Mouse (Mus musculus): ENCODE data around the gene Cic. TPM values are rescaled to one million over a fixed set of nuclear protein-coding genes. Genes with fewer than 3 reads are reported as not detected.

The Cic gene
- 37.4 and 38.7 TPM in 2 replicates for polyA plus RNA-seq (2014; fragmentation: Nextera tagmentation; extraction: Ambion mirVana)

DNA sequence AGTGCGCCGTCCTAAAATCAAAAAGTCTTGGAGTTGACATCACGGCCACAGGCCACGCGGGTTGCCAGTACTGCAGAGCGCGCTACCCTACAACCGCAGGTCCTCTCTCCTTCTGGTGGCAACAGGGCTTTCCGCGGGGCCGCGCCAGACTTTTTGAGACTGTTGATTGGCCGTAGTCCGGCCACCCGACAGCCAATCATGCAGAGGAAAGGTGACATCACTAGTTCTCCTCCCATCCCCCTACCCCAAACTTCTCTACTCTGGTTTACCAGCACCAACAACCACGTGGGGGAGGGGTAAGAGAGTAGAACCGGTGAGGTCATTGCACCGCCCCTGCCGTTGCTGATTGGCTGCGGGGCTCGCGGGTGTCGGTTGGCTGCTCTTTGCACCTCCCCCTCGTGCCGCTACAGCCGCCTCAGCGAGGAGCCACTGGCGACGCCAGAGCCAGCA lies at the start of gene Cic:
TSS of gene Cic (plus strand) at position 404 of the 450 bp plus-strand sequence.
- Histone ChIP-seq H3K9me3 (replicated peaks; ENCODE audit: control insufficient read depth, low read length) (no peaks in the 10 kb centered on the region), H3K4me1 (ENCODE audit: control insufficient read depth, insufficient read depth, low read length) (peaks cover 14% of the 10 kb centered on the region), H3K4me3 (ENCODE audit: low read depth, low read length) (peak within 1 kb of the TSS; percentile 73), H3K27me3 (replicated peaks; ENCODE audit: control insufficient read depth, insufficient read depth, low read length) (no peaks in the 10 kb centered on the region), H3K4me2 (ENCODE audit: low read length) (peak within 1 kb of the TSS; percentile 80), H3K36me3 (ENCODE audit: control insufficient read depth, insufficient read depth, low read length) (peaks cover 16% of the 10 kb centered on the region), H3K27ac (ENCODE audit: low read depth, low read length) (peak within 1 kb of the TSS; percentile 84), H3K9ac (ENCODE audit: low read length) (peak within 1 kb of the TSS; percentile 81)
- WGBS = under 1% methylated on average over 29 of the region's 29 CpGs
- peak; percentile 85 for ATAC-seq
- DNase-seq (ENCODE audit: low spot score) = peak; percentile 100

DNA sequence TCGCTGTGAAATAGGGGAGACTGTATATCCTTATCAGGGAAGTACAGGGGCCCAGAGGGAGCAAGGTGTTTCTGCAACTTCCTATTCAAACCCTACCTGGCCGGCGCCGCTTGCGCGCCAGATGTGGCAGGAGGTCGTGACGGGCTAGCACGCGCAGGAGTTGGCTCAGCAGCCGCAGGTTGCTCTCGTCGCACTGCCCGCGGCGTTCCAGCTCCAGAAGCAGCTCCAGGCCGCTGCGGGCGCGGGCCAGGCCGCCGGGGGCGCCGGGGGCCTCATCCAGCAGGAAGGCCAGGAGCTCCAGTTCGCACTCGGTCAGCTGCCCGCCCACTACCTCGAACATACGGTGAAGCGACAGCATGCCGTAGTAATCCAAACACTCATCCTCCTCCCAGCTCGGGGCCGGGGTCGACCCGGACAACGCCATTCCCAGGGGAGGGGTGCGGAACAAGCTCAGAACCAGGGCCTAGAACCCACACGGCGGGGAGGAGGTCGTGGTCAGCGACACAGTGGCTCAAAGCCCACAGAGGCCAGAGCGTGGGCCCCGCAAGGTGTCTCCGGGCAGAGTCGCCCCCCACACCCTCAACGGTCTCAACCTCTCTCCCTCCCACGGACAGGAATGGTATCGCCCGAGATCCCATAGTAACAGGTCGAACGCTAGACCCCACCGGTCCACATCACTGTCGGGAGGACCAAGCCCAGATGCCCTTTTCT lies 48.6 kb upstream of the Cic start:
- peak; percentile 4 for ATAC-seq

DNA sequence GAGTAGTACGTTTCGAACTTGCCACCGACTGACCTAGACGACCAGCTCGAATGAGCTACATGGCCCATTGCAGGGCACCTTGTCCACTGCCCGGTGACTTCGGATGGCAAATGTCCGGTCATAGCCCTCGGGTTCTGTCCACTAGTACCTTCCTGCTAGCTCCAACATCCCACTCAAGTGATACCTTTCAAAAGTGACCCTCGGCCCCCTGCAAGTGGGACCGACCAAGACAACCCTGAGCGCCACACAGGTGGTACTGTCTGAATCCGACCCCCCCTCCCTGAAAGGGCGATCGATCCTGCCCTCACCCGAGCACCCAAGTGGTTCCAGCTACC lies 48.1 kb upstream of the Cic start:
- WGBS = under 1% methylated on average over 16 of the region's 16 CpGs
- no peaks in the 10 kb centered on the region for H3K9me3 ChIP-seq (replicated peaks; ENCODE audit: control insufficient read depth, low read length)
- H3K4me2 ChIP-seq (ENCODE audit: low read length) = peak overlapping the region; percentile 97
- H3K36me3 ChIP-seq (ENCODE audit: control insufficient read depth, insufficient read depth, low read length) = peaks cover 18% of the 10 kb centered on the region
- no peaks in the 10 kb centered on the region for H3K27me3 ChIP-seq (replicated peaks; ENCODE audit: control insufficient read depth, insufficient read depth, low read length)
- H3K27ac ChIP-seq (ENCODE audit: low read depth, low read length) = peak overlapping the region; percentile 75; the same call in 1 of the 2 replicates
- H3K4me3 ChIP-seq (ENCODE audit: low read depth, low read length) = peak overlapping the region; percentile 64
- no peak for DNase-seq (ENCODE audit: low spot score)
- peak; percentile 19 for ATAC-seq
- peaks cover 22% of the 10 kb centered on the region for H3K4me1 ChIP-seq (ENCODE audit: control insufficient read depth, insufficient read depth, low read length)
- H3K9ac ChIP-seq (ENCODE audit: low read length) = peak overlapping the region; percentile 83

More for the DNA sequence above, 48.6 kb upstream of the Cic start:
- H3K9ac ChIP-seq (ENCODE audit: low read length) = peak overlapping the region; percentile 83
- peak overlapping the region; percentile 64 for H3K4me3 ChIP-seq (ENCODE audit: low read depth, low read length)
- H3K36me3 ChIP-seq (ENCODE audit: control insufficient read depth, insufficient read depth, low read length) = peaks cover 14% of the 10 kb centered on the region
- no peaks in the 10 kb centered on the region for H3K9me3 ChIP-seq (replicated peaks; ENCODE audit: control insufficient read depth, low read length)
- H3K27ac ChIP-seq (ENCODE audit: low read depth, low read length) = peak overlapping the region; percentile 75; the same call in 1 of the 2 replicates
- no peaks in the 10 kb centered on the region for H3K27me3 ChIP-seq (replicated peaks; ENCODE audit: control insufficient read depth, insufficient read depth, low read length)
- DNase-seq (ENCODE audit: low spot score) = peak; percentile 68
- under 1% methylated on average over 53 of the region's 53 CpGs for WGBS
- H3K4me2 ChIP-seq (ENCODE audit: low read length) = peak overlapping the region; percentile 97
- H3K4me1 ChIP-seq (ENCODE audit: control insufficient read depth, insufficient read depth, low read length) = peaks cover 22% of the 10 kb centered on the region

DNA sequence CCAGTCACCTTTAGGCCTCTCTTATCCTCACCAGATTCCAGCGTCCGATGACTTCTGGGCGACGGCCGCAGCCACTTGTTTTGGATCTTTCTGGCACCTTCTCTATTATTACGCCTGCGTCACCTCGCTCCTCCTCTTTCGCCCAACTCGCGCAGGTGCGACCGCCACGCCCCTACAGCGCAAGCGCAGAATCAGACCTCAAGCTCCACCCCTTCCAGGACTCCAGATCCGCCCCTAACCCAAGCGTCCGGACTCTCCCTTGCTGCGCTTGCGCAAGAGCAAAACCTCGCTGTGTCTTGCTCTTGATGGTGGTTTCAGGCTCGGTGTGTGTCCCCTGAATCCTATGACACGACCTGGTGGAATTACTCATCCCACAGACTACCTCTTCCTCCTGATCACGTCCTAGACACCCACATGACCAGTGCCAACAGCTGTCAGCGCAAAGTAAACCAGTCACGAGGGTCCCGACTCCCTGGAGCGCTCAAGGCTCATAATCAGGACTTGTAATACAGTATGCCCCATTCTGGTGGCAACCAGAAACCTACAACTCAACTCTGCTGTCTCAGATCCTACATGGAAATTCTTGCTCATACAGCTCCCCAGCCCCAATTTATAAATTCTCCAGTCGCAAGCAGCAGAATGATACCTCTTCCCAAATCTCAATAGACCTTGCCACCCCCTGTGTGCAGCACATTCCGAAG lies 47.6 kb upstream of the Cic start:
- peak overlapping the region; percentile 83 for H3K9ac ChIP-seq (ENCODE audit: low read length)
- H3K27ac ChIP-seq (ENCODE audit: low read depth, low read length) = peak overlapping the region; percentile 75; the same call in 1 of the 2 replicates
- WGBS = 3% methylated on average over 31 of the region's 31 CpGs
- DNase-seq (ENCODE audit: low spot score) (peak; percentile 97), ATAC-seq (peak; percentile 68)
- peak overlapping the region; percentile 64 for H3K4me3 ChIP-seq (ENCODE audit: low read depth, low read length)
- H3K27me3 ChIP-seq (replicated peaks; ENCODE audit: control insufficient read depth, insufficient read depth, low read length) = no peaks in the 10 kb centered on the region
- peaks cover 20% of the 10 kb centered on the region for H3K36me3 ChIP-seq (ENCODE audit: control insufficient read depth, insufficient read depth, low read length)
- H3K9me3 ChIP-seq (replicated peaks; ENCODE audit: control insufficient read depth, low read length) = no peaks in the 10 kb centered on the region
- H3K4me2 ChIP-seq (ENCODE audit: low read length) = peak overlapping the region; percentile 97
- peaks cover 22% of the 10 kb centered on the region for H3K4me1 ChIP-seq (ENCODE audit: control insufficient read depth, insufficient read depth, low read length)

DNA sequence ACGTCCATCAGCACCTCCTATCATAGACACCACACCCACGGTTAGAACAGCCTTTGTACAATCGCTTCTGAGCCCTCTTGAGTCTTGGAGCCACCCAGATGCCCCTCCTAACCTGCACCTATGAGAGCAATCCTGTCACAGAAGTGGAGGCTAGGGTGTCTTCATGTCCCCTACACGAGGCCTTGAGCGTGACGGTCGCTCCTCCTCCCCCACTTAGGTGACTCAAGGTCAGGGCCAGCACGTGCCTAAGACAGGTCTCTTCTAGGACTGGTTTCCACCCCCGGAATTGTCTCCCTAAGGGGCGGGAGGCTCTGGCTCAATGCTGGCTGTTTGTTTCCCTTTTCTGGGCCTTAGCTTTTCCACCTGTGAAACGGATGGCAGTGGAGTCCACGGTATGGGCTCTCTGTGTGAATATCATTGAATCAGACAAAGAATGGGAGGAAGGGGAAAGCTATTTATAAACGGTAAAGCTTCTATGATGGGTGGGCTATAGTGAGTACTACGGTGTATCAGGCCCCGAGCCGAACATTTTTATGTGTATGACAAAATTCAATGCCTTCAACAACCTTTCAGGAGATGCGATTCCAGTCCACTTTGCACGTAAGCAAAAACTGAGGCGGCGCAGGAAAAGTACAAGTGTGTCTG lies 46.9 kb upstream of the Cic start, which contains the start of gene Dedd2:
TSS of gene Dedd2 (minus strand) at position 159 of the 645 bp plus-strand sequence.
- Histone ChIP-seq H3K4me3 (ENCODE audit: low read depth, low read length) (peak within 1 kb of the TSS; percentile 65), H3K9me3 (replicated peaks; ENCODE audit: control insufficient read depth, low read length) (no peaks in the 10 kb centered on the region), H3K27ac (ENCODE audit: low read depth, low read length) (peak within 1 kb of the TSS; percentile 86), H3K4me1 (ENCODE audit: control insufficient read depth, insufficient read depth, low read length) (peaks cover 22% of the 10 kb centered on the region), H3K9ac (ENCODE audit: low read length) (peak within 1 kb of the TSS; percentile 83), H3K4me2 (ENCODE audit: low read length) (peak within 1 kb of the TSS; percentile 97), H3K27me3 (replicated peaks; ENCODE audit: control insufficient read depth, insufficient read depth, low read length) (no peaks in the 10 kb centered on the region), H3K36me3 (ENCODE audit: control insufficient read depth, insufficient read depth, low read length) (peaks cover 21% of the 10 kb centered on the region)
- DNase-seq (ENCODE audit: low spot score) (peak; percentile 6), ATAC-seq (peak; percentile 0; the same call in 1 of the 2 replicates)
- WGBS = 6% methylated on average over 20 of the region's 20 CpGs

DNA sequence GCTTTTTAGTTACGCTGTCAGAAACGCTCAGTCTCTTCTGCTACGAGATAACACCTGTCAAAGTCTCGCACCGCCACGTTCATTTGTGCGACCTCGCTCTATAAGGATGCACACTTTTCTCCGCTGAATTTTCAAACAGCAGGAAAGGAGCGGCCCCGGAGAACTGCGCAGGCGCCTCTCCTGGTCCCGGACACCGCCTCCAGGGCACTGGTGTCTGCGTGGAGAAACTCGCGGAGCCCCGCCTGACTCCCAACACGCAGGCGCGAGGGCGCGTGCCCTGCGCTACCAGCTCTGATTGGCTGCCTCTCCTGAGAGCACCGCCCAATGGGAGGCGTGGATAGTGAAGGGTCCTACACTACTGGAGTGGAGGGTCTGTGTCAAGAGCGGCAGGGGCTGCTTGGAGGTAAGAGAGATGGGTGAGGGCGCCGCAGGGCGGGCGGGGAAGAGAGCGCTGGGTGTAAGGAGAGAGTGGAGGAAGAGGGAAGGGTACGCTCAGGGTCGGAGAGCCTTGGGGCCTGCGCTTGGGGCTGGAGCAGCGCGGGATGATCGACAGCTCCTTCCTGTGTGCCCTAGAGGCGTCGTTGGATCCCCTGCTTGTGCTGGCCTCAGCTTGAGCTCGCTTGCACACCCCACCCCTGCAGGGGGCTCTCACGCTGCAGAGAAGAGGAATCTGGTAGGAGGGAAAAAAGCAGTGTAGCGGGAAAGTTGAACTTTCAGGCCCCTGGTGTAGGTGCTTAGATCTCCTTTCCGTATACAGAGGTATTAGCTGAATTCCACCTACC lies 46.2 kb upstream of the Cic start, which contains the start of gene Zfp526:
TSS of gene Zfp526 (plus strand) at position 324 of the 782 bp plus-strand sequence.
- under 1% methylated on average over 44 of the region's 45 CpGs for WGBS
- H3K36me3 ChIP-seq (ENCODE audit: control insufficient read depth, insufficient read depth, low read length) = peaks cover 29% of the 10 kb centered on the region
- H3K4me1 ChIP-seq (ENCODE audit: control insufficient read depth, insufficient read depth, low read length) = peaks cover 22% of the 10 kb centered on the region
- peak; percentile 100 for DNase-seq (ENCODE audit: low spot score)
- ATAC-seq = peak; percentile 97
- H3K9me3 ChIP-seq (replicated peaks; ENCODE audit: control insufficient read depth, low read length) = no peaks in the 10 kb centered on the region
- H3K4me3 ChIP-seq (ENCODE audit: low read depth, low read length) = peak within 1 kb of the TSS; percentile 65
- peak within 1 kb of the TSS; percentile 78 for H3K9ac ChIP-seq (ENCODE audit: low read length)
- no peaks in the 10 kb centered on the region for H3K27me3 ChIP-seq (replicated peaks; ENCODE audit: control insufficient read depth, insufficient read depth, low read length)
- peak within 1 kb of the TSS; percentile 86 for H3K27ac ChIP-seq (ENCODE audit: low read depth, low read length)
- H3K4me2 ChIP-seq (ENCODE audit: low read length) = peak within 1 kb of the TSS; percentile 97

DNA sequence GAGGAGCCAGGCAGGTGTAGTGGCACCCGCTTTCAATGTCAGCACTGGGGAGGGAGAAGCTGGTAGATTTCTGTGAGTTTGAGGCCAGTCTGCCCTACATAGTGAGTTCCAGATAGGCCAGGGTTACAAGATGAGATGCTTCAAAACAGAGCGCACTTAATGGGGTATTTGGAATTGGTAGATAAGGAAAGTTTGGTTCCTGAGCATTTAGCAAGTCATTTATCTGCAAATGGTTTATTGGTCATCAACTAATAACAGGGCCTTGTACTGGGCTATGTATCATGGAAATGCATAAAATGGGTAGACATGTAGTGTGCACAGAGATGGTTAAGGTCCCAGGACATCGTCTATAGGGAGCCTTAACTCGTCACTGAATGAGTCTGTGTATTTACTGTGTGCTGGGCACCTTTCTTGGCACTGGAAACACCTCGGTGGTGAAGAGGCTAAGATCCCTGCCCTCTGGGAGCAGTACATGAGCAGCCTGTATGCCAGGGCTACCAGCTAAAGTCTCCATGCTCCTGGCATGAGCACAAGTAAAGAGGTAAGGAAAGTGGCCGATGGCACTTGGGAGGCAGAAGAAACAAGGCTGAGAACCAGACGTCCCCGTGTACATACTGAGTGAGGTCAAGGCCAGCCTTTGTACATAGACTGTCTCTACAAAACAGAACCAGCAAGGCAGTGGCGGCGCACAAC lies 45.1 kb upstream of the Cic start:
- H3K4me2 ChIP-seq (ENCODE audit: low read length) = peak overlapping the region; percentile 97
- peak overlapping the region; percentile 78; the same call in 1 of the 2 replicates for H3K9ac ChIP-seq (ENCODE audit: low read length)
- no peak overlapping the region for H3K27ac ChIP-seq (ENCODE audit: low read depth, low read length)
- ATAC-seq = no peak
- no peak for DNase-seq (ENCODE audit: low spot score)
- WGBS = 84% methylated on average over 10 of the region's 10 CpGs
- peak overlapping the region; percentile 65; the same call in 1 of the 2 replicates for H3K4me3 ChIP-seq (ENCODE audit: low read depth, low read length)
- H3K36me3 ChIP-seq (ENCODE audit: control insufficient read depth, insufficient read depth, low read length) = peaks cover 37% of the 10 kb centered on the region
- H3K9me3 ChIP-seq (replicated peaks; ENCODE audit: control insufficient read depth, low read length) = no peaks in the 10 kb centered on the region
- H3K4me1 ChIP-seq (ENCODE audit: control insufficient read depth, insufficient read depth, low read length) = peaks cover 22% of the 10 kb centered on the region
- no peaks in the 10 kb centered on the region for H3K27me3 ChIP-seq (replicated peaks; ENCODE audit: control insufficient read depth, insufficient read depth, low read length)

Data from forebrain, embryonic 14.5 days (tissue).